ENCODE assay signal across 8 mouse cellular contexts in genomic region chr2:160744040-160744822, GRCm38 (mm10). TPM values are rescaled to one million over a fixed set of nuclear protein-coding genes. Genes with fewer than 3 reads are reported as not detected.
DNase-seq lines count a peak whose midpoint lies in the region; ATAC-seq and TF ChIP-seq lines count a peak whose summit lies in the region.

No protein-coding gene starts in this region.

- 0 out of 2 replicates have a peak overlapping the region, but pooled peaks have one; percentile 27 for H3K27ac ChIP-seq in hindbrain, postnatal 0 days
- H3K27ac ChIP-seq in hindbrain, embryonic 12.5 days = no peak overlapping the region
- no peak overlapping the region for H3K27ac ChIP-seq in CH12.LX (ENCODE audit: insufficient read depth, low read depth)
- no peak overlapping the region for H3K27ac ChIP-seq in cerebellum, adult 2 months (ENCODE audit: insufficient read depth, low read length)

- in situ Hi-C loops in CH12.LX (cut with MboI; ENCODE audit: low pct_ligation_motif_present, low pct_unique_long_range_greater_than_20kb, low sequenced_read_pairs) = no loop called here

- H3K79me2 ChIP-seq in CH12.LX (replicated peaks; ENCODE audit: control insufficient read depth, extremely low read depth, insufficient read depth, poor library complexity, severe bottlenecking) = no peaks in the 10 kb centered on the region

- H3K27me3 ChIP-seq in hindbrain, postnatal 0 days (ENCODE audit: insufficient read depth, low read length) = no peaks in the 10 kb centered on the region
- no peaks in the 10 kb centered on the region for H3K27me3 ChIP-seq in hindbrain, embryonic 12.5 days
- no peaks in the 10 kb centered on the region for H3K27me3 ChIP-seq in CH12.LX (replicated peaks)
- no peaks in the 10 kb centered on the region for H3K27me3 ChIP-seq in cerebellum, adult 2 months (ENCODE audit: control insufficient read depth, insufficient read depth, low read length)

- 78% methylated on average over 7 of the region's 7 CpGs for WGBS in hindbrain, postnatal 0 days
- WGBS in hindbrain, embryonic 12.5 days = 93% methylated on average over 7 of the region's 7 CpGs
- WGBS in cerebellum, adult 2 months = 62% methylated on average over 7 of the region's 7 CpGs

- no peak for TF ChIP-seq EP300 in CH12.LX (IDR thresholded peaks at IDR 0.05; ENCODE audit: low read length)

- peak; percentile 12 for TF ChIP-seq RAD21 in CH12.LX (IDR thresholded peaks at IDR 0.05; ENCODE audit: low read depth, low read length)

- no peak overlapping the region for H3K4me3 ChIP-seq in hindbrain, postnatal 0 days (ENCODE audit: low read length)
- H3K4me3 ChIP-seq in hindbrain, embryonic 12.5 days = no peak overlapping the region
- H3K4me3 ChIP-seq in CH12.LX (replicated peaks in 1 of 3; ENCODE audit: low read depth in 2 of 3, low read length in 2 of 3, poor library complexity in 1 of 3) = no peak overlapping the region
- H3K4me3 ChIP-seq in cerebellum, adult 2 months (replicated peaks; ENCODE audit: insufficient read depth, low read depth, low read length) = no peak overlapping the region

- peak; percentile 72 for TF ChIP-seq CTCF in hindbrain, postnatal 0 days (IDR thresholded peaks at IDR 0.05; ENCODE audit: low read depth)
- peak; percentile 57 for TF ChIP-seq CTCF in CH12.LX (conservative IDR thresholded peaks at IDR 0.05 in 1 of 2, IDR thresholded peaks at IDR 0.05 in 1 of 2; ENCODE audit: low read depth in 2 of 2, low read length in 2 of 2)
- peak; percentile 41; the same call in 1 of the 2 replicates for TF ChIP-seq CTCF in cerebellum, adult 2 months (IDR thresholded peaks at IDR 0.05; ENCODE audit: borderline replicate concordance, insufficient read depth, low read depth, low read length)

- TF ChIP-seq POLR2A in CH12.LX (IDR thresholded peaks at IDR 0.05; ENCODE audit: low read depth, low read length) = no peak
- no peak for TF ChIP-seq POLR2A in cerebellum, adult 2 months (IDR thresholded peaks at IDR 0.05; ENCODE audit: borderline replicate concordance, insufficient read depth, low read length)

- DNase-seq in hindbrain, postnatal 0 days (ENCODE audit: low spot score) = peak; percentile 57
- DNase-seq in CH12.LX (ENCODE audit: extremely low read depth) = peak; percentile 33
- DNase-seq in cerebellum, adult 2 months = peak; percentile 51 to 55
- peak; percentile 80 to 88 for DNase-seq in heart, adult 18-20 months
- DNase-seq in kidney, postnatal 36 days = peak; percentile 82 to 90
- DNase-seq in neural tube, embryonic 10.5 days (ENCODE audit: extremely low spot score, low spot score) = peak; percentile 24
- peak; percentile 47 to 68 for DNase-seq in urinary bladder, postnatal 4 days (ENCODE audit: low spot score in 2 of 2)

- H3K4me2 ChIP-seq in hindbrain, postnatal 0 days (ENCODE audit: low read depth, low read length) = no peak overlapping the region
- no peak overlapping the region for H3K4me2 ChIP-seq in hindbrain, embryonic 12.5 days (replicated peaks)
- H3K4me2 ChIP-seq in CH12.LX (ENCODE audit: insufficient read depth, low read depth, poor library complexity, severe bottlenecking) = no peak overlapping the region

- no peaks in the 10 kb centered on the region for H3K9me3 ChIP-seq in hindbrain, postnatal 0 days (ENCODE audit: low read length)
- H3K9me3 ChIP-seq in hindbrain, embryonic 12.5 days (replicated peaks) = no peaks in the 10 kb centered on the region
- H3K9me3 ChIP-seq in CH12.LX (replicated peaks; ENCODE audit: low read length) = peaks cover 2% of the 10 kb centered on the region

- H3K4me1 ChIP-seq in hindbrain, postnatal 0 days (ENCODE audit: insufficient read depth, low read length) = peaks cover 22% of the 10 kb centered on the region
- peaks cover 34% of the 10 kb centered on the region for H3K4me1 ChIP-seq in hindbrain, embryonic 12.5 days
- peaks cover 17 to 72% of the 10 kb centered on the region in 2 experiments for H3K4me1 ChIP-seq in CH12.LX (ENCODE audit: control insufficient read depth in 1 of 2, insufficient read depth in 2 of 2)
- H3K4me1 ChIP-seq in cerebellum, adult 2 months (ENCODE audit: control insufficient read depth, insufficient read depth, low read length) = peaks cover 20% of the 10 kb centered on the region

- peak; percentile 27; the same call in 1 of the 2 replicates for ATAC-seq in hindbrain, postnatal 0 days
- ATAC-seq in hindbrain, embryonic 12.5 days (ENCODE audit: low FRiP score) = no peak

- peaks cover 21% of the 10 kb centered on the region for H3K36me3 ChIP-seq in hindbrain, postnatal 0 days (ENCODE audit: insufficient read depth, low read length)
- H3K36me3 ChIP-seq in hindbrain, embryonic 12.5 days = peaks cover 53% of the 10 kb centered on the region
- H3K36me3 ChIP-seq in CH12.LX (replicated peaks in 1 of 2; ENCODE audit: control insufficient read depth in 1 of 2, insufficient read depth in 1 of 2, low read length in 1 of 2) = peaks cover 10 to 46% of the 10 kb centered on the region in 2 experiments

- dilution Hi-C loops in CH12.LX (cut with MboI; ENCODE audit: extremely low pct_ligation_motif_present, extremely low pct_unique_long_range_greater_than_20kb, low sequenced_read_pairs) = no loop called here

- no peak overlapping the region for H3K9ac ChIP-seq in hindbrain, postnatal 0 days (replicated peaks; ENCODE audit: low read length)
- no peak overlapping the region for H3K9ac ChIP-seq in hindbrain, embryonic 12.5 days
- H3K9ac ChIP-seq in CH12.LX (ENCODE audit: insufficient read depth, low read depth) = no peak overlapping the region

TF ChIP-seq in CH12.LX, 34 proteins besides CTCF, POLR2A, EP300 and RAD21:
- TF ChIP-seq E2F4 (IDR thresholded peaks at IDR 0.05; ENCODE audit: insufficient replicate concordance, low read depth, low read length) (no peak), SMC3 (IDR thresholded peaks at IDR 0.05; ENCODE audit: low read depth, low read length) (peak; percentile 10; the same call in 1 of the 2 replicates)

RNA-seq across cellular contexts. Expression of gene Plcg1, which starts 13.1 kb away (rescaled TPM):
- total RNA-seq in hindbrain, postnatal 0 days (2014; rRNA removed) = 111 and 185 TPM in 2 replicates
- 39.8 and 40.5 TPM in 2 replicates for polyA plus RNA-seq in hindbrain, postnatal 0 days (2015; fragmentation: Nextera tagmentation; extraction: Ambion mirVana)
- polyA plus RNA-seq in hindbrain, embryonic 12.5 days (2016; fragmentation: Nextera tagmentation; extraction: Ambion mirVana) = 119 and 122 TPM in 2 replicates
- total RNA-seq in CH12.LX (2012; rRNA removed) (16.9 and 28.1 TPM in 2 replicates), CH12.LX (2014; rRNA removed) (15.5 and 16.1 TPM in 2 replicates)
- polyA plus RNA-seq in CH12.LX (2012; ENCODE audit: insufficient read length, low read depth) = 16.6 and 17.6 TPM in 2 replicates
- 73.1 and 74.5 TPM in 2 replicates for polyA plus RNA-seq in cerebellum, adult 2 months (2012; rRNA removed)
- 10 to 100 TPM; 45.6 to 58.0 TPM for total RNA-seq in heart, adult 18-20 months (2021)

Comparison
In these comparisons a context has a peak if more than half of its experiments do, and no peak if none do; other contexts are left out.
1. DNase-seq: peak in every context shown above with its lines; median percentile 86 in kidney, postnatal 36 days; 84 in heart, adult 18-20 months; 58 in urinary bladder, postnatal 4 days; 57 in hindbrain, postnatal 0 days; 53 in cerebellum, adult 2 months; 33 in CH12.LX; 24 in neural tube, embryonic 10.5 days.